Mouse (Mus musculus): ENCODE results near the gene Sox3.

DNA sequence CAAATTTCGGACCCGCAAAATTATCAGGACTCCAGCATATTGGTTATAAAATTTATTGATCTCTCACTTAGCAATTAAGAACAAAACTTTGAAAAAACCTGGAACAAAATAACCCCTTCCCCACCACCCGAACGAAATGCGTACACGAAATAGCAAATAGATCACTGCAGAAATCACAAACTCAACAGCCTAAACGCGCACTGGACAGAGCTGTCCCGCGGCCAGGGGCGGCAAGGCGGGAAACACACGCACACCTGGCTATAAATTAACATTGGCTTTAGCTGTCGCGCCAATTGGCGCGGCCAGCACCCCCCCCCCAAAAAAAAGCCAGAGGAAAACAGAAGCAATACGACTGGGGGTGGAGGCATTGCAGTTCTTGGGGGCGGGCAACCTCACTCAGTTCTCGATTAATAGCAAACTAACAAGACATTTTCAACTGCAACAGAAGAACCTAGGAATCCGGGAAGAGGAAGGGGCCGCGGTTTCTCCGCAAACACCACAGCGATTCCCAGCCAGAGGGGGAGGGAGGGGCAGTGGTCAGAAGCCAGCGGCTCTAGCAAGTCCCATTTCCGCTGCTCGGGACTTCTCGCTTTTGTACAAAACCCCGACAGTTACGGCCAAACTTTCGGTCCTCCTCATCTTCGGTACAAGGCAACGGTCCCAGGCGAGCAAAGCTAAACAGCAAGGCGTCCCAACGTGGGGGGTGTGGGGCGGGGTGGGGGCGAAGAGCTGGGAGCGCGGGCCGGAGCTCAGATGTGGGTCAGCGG, 1.7 kb downstream of the Sox3 start:
- TF ChIP-seq CTCF (conservative IDR thresholded peaks at IDR 0.05; ENCODE audit: low read length) (no peak), NANOG (IDR thresholded peaks at IDR 0.05; ENCODE audit: borderline replicate concordance, low read length) (no peak), POU5F1 (IDR thresholded peaks at IDR 0.05; ENCODE audit: borderline replicate concordance, low read length) (no peak)

Measured in E14TG2a.4 (cell line).